Comparison of ENCODE assay signal across 15 mouse cellular contexts in genomic region chr1:23322208-23322607, GRCm38 (mm10).
"Had no signal": no experiment of that assay in that cellular context is flagged by ENCODE, and none has a peak within 500 bp of the region (broad histone marks: within the 10 kb centered on the region; RNA-seq: fewer than 3 reads in every experiment).

No protein-coding gene starts in this region.

- DNase-seq: retina, postnatal 1 day; right cerebral cortex, adult 18-20 months; right cerebral cortex, postnatal 14 days; right cerebral cortex, postnatal 25 days; right cerebral cortex, postnatal 4 days; spleen, adult 18-20 months; thymus, adult 18-20 months; thymus, adult 2 months; thymus, postnatal 14 days; thymus, postnatal 25 days; thymus, postnatal 36 days; thymus, postnatal 4 days had no signal

- H3K9ac ChIP-seq: neural tube, embryonic 15.5 days; stomach, embryonic 15.5 days had no signal

- H3K9me3 ChIP-seq: neural tube, embryonic 15.5 days; stomach, embryonic 15.5 days had no signal

- H3K36me3 ChIP-seq: neural tube, embryonic 15.5 days; stomach, embryonic 15.5 days had no signal

- H3K27ac ChIP-seq: neural tube, embryonic 15.5 days; stomach, embryonic 15.5 days; stomach, postnatal 0 days had no signal

- H3K4me3 ChIP-seq: stomach, embryonic 15.5 days had no signal

- H3K4me1 ChIP-seq: stomach, embryonic 15.5 days had no signal

- H3K27me3 ChIP-seq: neural tube, embryonic 15.5 days; stomach, embryonic 15.5 days had no signal

- H3K4me2 ChIP-seq: stomach, embryonic 15.5 days had no signal
